Mouse (Mus musculus) forebrain, embryonic 11.5 days (tissue): ENCODE measurements around the gene Tmco4. TPM values are rescaled to one million over a fixed set of nuclear protein-coding genes. Genes with fewer than 3 reads are reported as not detected.

Experiments used
- ATAC-seq: fragments of 200-750 bp; cut with Nextera tagmentation; replicated peaks from 2 replicates; pipeline ENCODE4 v1.8.0; 2017; ENCODE audit warnings: moderate TSS enrichment; ENCODE audit not compliant: low FRiP score
- DNase-seq: peaks from one replicate; pipeline ENCODE4 v3.0.0-alpha.2; 2017; ENCODE audit warnings: low spot score
- H3K27ac ChIP-seq: fragments of 300-500 bp; sonication (generic); 2 replicates; pipeline ENCODE4 v1.5.1; 2014; ENCODE audit warnings: low read depth, low read length
- H3K27me3 ChIP-seq: fragments of 300-500 bp; sonication (generic); 2 replicates; pipeline ENCODE4 v1.6.1; 2014; ENCODE audit warnings: mild to moderate bottlenecking, low read length, mixed read lengths; ENCODE audit not compliant: control insufficient read depth, insufficient read depth
- H3K36me3 ChIP-seq: fragments of 300-500 bp; sonication (generic); 2 replicates; pipeline ENCODE4 v1.6.1; 2014; ENCODE audit warnings: mild to moderate bottlenecking, low read length, moderate library complexity, mixed read lengths; ENCODE audit not compliant: control insufficient read depth, insufficient read depth
- H3K4me1 ChIP-seq: fragments of 300-500 bp; sonication (generic); replicated peaks from 2 replicates; pipeline ENCODE4 v1.6.1; 2014; ENCODE audit warnings: low read length, mixed read lengths; ENCODE audit not compliant: control insufficient read depth, insufficient read depth
- H3K4me2 ChIP-seq: fragments of 300-500 bp; sonication (generic); 2 replicates; pipeline ENCODE4 v1.6.1; 2014; ENCODE audit warnings: low read depth, mild to moderate bottlenecking, low read length, moderate library complexity, mixed read lengths; ENCODE audit not compliant: severe bottlenecking
- H3K4me3 ChIP-seq: fragments of 300-500 bp; sonication (generic); 2 replicates; pipeline ENCODE4 v1.5.1; 2014; ENCODE audit warnings: low read depth, low read length
- H3K9ac ChIP-seq: fragments of 300-500 bp; sonication (generic); 2 replicates; pipeline ENCODE4 v1.6.1; 2014; ENCODE audit warnings: low read length
- H3K9me3 ChIP-seq: fragments of 300-500 bp; sonication (generic); 2 replicates; pipeline ENCODE4 v1.6.1; 2016; ENCODE audit warnings: low read length, mixed read lengths; ENCODE audit not compliant: control insufficient read depth
- WGBS: fragments of 180-500 bp; shearing (Covaris S2); extraction: QIAGEN DNeasy Blood & Tissue Kit; methylation state at CpG from one replicate; pipeline ENCODE4 v1.1.7; 2014; 5-methylcytosine and 5-hydroxymethylcytosine counted together
- polyA plus RNA-seq: library from polyadenylated mRNA; unstranded; fragments of >200 nt; fragmentation: Nextera tagmentation; extraction: Ambion mirVana; gene quantifications from 2 replicates; pipeline ENCODE4 v1.2.1, GENCODE M21; 2014

Gene Tmco4
- polyA plus RNA-seq, 1 experiment from 2014 or later = 0.96 TPM

DNA sequence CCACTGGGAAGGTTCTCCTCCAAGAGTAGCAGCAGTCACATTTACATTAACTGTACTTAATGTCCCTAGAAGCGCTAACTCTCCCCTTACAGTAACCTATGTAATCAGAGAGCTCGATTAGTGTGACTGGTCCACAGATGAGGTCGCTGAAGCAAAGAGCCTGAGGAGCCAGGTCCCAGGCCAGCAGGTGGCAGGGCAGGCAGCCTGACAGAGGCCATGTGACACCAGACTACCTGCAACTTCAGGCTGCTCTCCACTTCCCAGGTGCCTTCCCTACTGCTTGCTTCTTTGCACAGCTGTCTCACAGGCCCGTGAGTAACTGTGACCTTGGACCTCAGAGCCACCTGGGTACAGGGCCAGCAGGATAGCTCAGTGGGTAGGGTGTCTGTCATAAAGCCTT is 61.9 kb downstream of the Tmco4 start:
- DNase-seq (no peak), ATAC-seq (no peak)
- Histone ChIP-seq H3K4me3 (no peak overlapping the region), H3K4me2 (no peak overlapping the region), H3K27me3 (no peaks in the 10 kb centered on the region), H3K9me3 (no peaks in the 10 kb centered on the region; the same call in 1 of the 2 replicates), H3K4me1 (peaks cover 2% of the 10 kb centered on the region), H3K36me3 (no peaks in the 10 kb centered on the region), H3K9ac (no peak overlapping the region), H3K27ac (no peak overlapping the region)
- 55% methylated on average over 4 of the region's 4 CpGs for WGBS

GRCm38 (mm10) chr4:139034942-139035341 is 62.3 kb downstream of the Tmco4 start:
- H3K27me3 ChIP-seq = no peaks in the 10 kb centered on the region
- peaks cover 5% of the 10 kb centered on the region for H3K4me1 ChIP-seq
- no peak overlapping the region for H3K4me2 ChIP-seq
- DNase-seq (no peak), ATAC-seq (no peak)
- H3K9ac ChIP-seq = no peak overlapping the region
- WGBS = 89% methylated on average over 3 of the region's 3 CpGs
- no peak overlapping the region for H3K27ac ChIP-seq
- H3K9me3 ChIP-seq = no peaks in the 10 kb centered on the region; the same call in 1 of the 2 replicates
- H3K36me3 ChIP-seq = no peaks in the 10 kb centered on the region
- no peak overlapping the region for H3K4me3 ChIP-seq

GRCm38 (mm10) chr4:139035799-139036198 is 63.1 kb downstream of the Tmco4 start:
- DNase-seq (no peak), ATAC-seq (no peak)
- H3K27me3 ChIP-seq = no peaks in the 10 kb centered on the region
- H3K9ac ChIP-seq = no peak overlapping the region
- H3K4me3 ChIP-seq = no peak overlapping the region
- H3K36me3 ChIP-seq = no peaks in the 10 kb centered on the region
- no peak overlapping the region for H3K27ac ChIP-seq
- H3K9me3 ChIP-seq = no peaks in the 10 kb centered on the region; the same call in 1 of the 2 replicates
- 93% methylated on average over 3 of the region's 3 CpGs for WGBS
- H3K4me1 ChIP-seq = peaks cover 7% of the 10 kb centered on the region
- H3K4me2 ChIP-seq = no peak overlapping the region

DNA sequence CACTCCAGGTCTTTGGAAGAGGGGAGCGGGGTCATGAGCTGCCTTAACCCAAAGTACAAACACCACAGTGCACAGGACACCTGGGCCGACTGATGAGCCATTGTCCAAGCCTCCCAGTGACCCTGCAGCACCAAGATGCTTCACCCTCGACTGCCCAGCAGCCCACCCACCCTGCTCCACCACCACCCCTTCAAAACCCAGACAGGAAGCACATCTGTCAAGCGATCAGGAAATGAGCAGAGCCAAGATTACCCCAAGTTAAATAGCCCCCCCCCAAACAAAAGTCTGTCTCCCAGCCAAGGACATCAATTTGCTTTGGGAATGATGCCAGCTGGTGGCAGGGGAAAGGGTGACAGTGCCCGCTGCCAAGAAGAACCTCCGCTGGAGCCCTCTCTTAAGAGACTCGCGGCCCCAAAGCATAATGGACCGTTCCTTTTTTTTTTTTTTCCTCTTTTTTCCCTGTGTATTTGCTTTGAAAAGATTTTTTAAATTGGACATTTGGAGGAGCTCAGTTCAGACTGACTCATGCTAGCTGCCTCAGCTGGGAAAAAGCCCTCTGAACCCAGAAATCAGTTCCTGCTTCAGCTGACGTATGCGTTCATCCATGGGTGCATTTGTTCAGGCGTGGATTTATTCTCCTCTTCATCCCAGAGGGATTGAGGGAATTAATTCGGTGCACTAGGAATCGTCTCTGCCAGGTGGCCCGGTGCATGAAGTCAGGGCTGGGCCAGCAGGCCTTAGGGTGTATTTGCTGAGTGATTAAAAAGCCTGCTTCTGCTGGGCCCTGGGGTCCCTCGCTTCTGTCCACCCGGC is 65.3 kb downstream of the Tmco4 start:
- no peak overlapping the region for H3K4me2 ChIP-seq
- H3K4me1 ChIP-seq = peaks cover 7% of the 10 kb centered on the region
- ATAC-seq (no peak), DNase-seq (no peak)
- H3K27me3 ChIP-seq = no peaks in the 10 kb centered on the region
- no peak overlapping the region for H3K4me3 ChIP-seq
- no peak overlapping the region; the same call in 1 of the 2 replicates for H3K27ac ChIP-seq
- H3K9me3 ChIP-seq = no peaks in the 10 kb centered on the region; the same call in 1 of the 2 replicates
- H3K9ac ChIP-seq = no peak overlapping the region
- no peaks in the 10 kb centered on the region for H3K36me3 ChIP-seq
- 60% methylated on average over 17 of the region's 17 CpGs for WGBS

DNA sequence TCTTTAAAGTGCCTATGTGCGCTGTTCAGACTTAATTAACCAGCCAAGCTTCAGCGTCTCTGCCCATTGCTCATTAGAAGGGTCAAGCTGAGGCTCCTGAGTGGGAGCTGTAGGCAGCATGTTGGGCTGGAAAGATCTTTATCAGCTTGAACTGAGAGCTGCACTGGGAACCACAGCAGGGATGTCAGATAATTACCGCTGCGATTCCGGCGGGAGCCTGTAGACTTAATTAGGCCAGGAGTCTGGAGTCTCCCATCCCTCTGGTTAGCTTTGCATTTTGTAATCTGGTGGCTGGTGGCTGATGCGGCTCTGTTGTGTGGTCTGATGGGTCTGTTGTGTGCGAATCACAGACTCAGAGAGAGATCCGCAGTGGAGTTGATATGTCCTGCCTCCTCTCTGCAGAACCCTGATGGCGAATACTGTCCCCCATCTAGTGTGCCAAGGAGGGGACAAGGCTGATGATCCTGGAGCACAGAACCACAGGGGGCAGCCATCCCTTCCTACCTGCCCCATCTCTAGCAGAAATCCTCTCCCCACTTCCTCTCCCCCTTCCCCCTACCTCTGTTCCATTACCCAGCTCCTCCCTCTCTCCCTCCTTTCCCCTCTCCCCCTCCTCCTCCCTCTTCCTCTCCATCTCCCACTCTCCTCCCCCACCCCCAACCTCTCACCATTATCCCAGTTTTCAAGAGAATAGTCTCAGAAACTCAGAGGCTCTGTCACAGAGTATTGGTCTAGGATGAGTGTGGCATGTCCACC is 67.6 kb downstream of the Tmco4 start:
- Histone ChIP-seq H3K4me3 (no peak overlapping the region), H3K27ac (peak overlapping the region; percentile 68), H3K27me3 (no peaks in the 10 kb centered on the region), H3K4me1 (peaks cover 7% of the 10 kb centered on the region), H3K36me3 (no peaks in the 10 kb centered on the region), H3K9ac (0 out of 2 replicates have a peak overlapping the region, but pooled peaks have one; percentile 0), H3K4me2 (peak overlapping the region; percentile 8; the same call in 1 of the 2 replicates), H3K9me3 (peaks cover 2% of the 10 kb centered on the region)
- WGBS = 2% methylated on average over 10 of the region's 10 CpGs
- DNase-seq = peak; percentile 76
- peak; percentile 72 for ATAC-seq

DNA sequence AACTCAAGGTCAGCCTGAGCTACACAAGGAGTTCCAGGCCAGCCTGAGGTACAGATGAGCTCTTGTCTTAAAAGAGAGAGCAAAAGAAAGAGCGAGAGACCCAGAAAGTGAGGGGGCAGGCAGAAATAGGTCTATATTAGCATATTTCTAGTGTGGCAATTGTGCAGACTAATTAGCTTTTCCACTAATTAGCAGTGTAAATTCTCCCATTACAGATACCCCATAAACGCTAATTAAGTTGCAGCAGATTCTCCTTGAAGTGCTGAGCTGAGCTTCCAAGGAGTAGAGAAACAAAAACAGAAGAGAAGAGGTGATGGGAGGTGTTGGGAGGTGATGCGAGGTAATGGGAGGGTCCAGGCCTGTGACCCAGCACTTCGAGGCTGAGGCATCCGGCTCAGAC is 69.9 kb downstream of the Tmco4 start:
- Histone ChIP-seq H3K36me3 (no peaks in the 10 kb centered on the region), H3K4me1 (peaks cover 7% of the 10 kb centered on the region), H3K4me2 (no peak overlapping the region), H3K9me3 (peaks cover 2% of the 10 kb centered on the region; the same call in 1 of the 2 replicates), H3K9ac (no peak overlapping the region), H3K27me3 (no peaks in the 10 kb centered on the region), H3K4me3 (no peak overlapping the region), H3K27ac (no peak overlapping the region)
- 60% methylated on average over 5 of the region's 5 CpGs for WGBS
- DNase-seq (no peak), ATAC-seq (no peak)

- Histone ChIP-seq H3K9ac (no peak overlapping the region), H3K9me3 (peaks cover 2% of the 10 kb centered on the region; the same call in 1 of the 2 replicates), H3K27ac (no peak overlapping the region), H3K4me1 (peaks cover 5% of the 10 kb centered on the region), H3K27me3 (no peaks in the 10 kb centered on the region), H3K36me3 (no peaks in the 10 kb centered on the region), H3K4me3 (no peak overlapping the region), H3K4me2 (no peak overlapping the region)
- no peak for DNase-seq
- 92% methylated on average over 2 of the region's 2 CpGs for WGBS
- ATAC-seq = no peak
Measured at GRCm38 (mm10) chr4:139043600-139043999, 70.9 kb downstream of the Tmco4 start.

GRCm38 (mm10) chr4:139044566-139044965 is 71.9 kb downstream of the Tmco4 start:
- Histone ChIP-seq H3K27ac (no peak overlapping the region), H3K4me2 (no peak overlapping the region), H3K27me3 (no peaks in the 10 kb centered on the region), H3K9me3 (peaks cover 2% of the 10 kb centered on the region; the same call in 1 of the 2 replicates), H3K4me1 (peaks cover 5% of the 10 kb centered on the region; the same call in 1 of the 2 replicates), H3K4me3 (no peak overlapping the region), H3K36me3 (no peaks in the 10 kb centered on the region), H3K9ac (no peak overlapping the region)
- ATAC-seq = no peak
- DNase-seq = no peak
- 92% methylated on average over 5 of the region's 5 CpGs for WGBS
